Comparison of ENCODE assay signal across 24 mouse cellular contexts in the genomic region with DNA sequence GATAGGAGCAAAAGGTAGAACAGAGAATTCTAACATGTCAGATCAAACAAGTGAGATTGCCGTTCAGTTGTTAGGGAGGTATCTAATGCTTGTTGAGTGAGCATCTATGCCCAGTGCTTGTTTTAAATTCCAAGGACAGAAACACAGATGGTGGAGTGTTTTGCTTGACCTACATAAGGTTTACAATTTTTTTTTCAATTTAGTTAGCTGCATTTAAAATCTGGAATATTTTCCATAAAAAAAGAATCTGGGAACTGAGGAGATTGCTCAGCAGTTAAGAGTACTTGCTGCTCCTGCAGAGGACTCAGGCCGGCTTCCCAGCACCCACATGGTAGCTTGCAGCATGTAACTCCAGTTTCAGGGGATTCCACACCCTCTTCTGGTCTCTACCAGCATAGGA.
DNase-seq lines count a peak whose midpoint lies in the region; ATAC-seq lines count a peak whose summit lies in the region.
"Had no signal": no experiment of that assay in that cellular context is flagged by ENCODE, and none has a peak within 500 bp of the region (broad histone marks: within the 10 kb centered on the region; RNA-seq: fewer than 3 reads in every experiment).

No protein-coding gene starts in this region.

- no peaks in the 10 kb centered on the region for H3K9me3 ChIP-seq in heart, embryonic 10.5 days
- H3K9me3 ChIP-seq: G1E had no signal

- H3K4me3 ChIP-seq in heart, embryonic 10.5 days: no peak overlapping the region

- no peak for DNase-seq in frontal cortex, postnatal 25 days (ENCODE audit: low spot score in 2 of 2)
- peak; percentile 9 for DNase-seq in heart, adult 11 months
- DNase-seq in heart, embryonic 10.5 days (ENCODE audit: low spot score): no peak
- DNase-seq in brain, adult 2 months (ENCODE audit: low read depth, low spot score): peak; percentile 59
- peak; percentile 60 for DNase-seq in telencephalon, adult 2 months (ENCODE audit: low read depth, low spot score)
- DNase-seq in MN1 (ENCODE audit: low spot score): no peak
- DNase-seq in kidney, adult 18-20 months: no peak
- DNase-seq: adrenal gland, adult 2 months; adrenal gland, adult 8-10 months; adrenal gland, postnatal 10 days; adrenal gland, postnatal 14 days; adrenal gland, postnatal 25 days; adrenal gland, postnatal 36 days; B cell, adult 2 months; cerebellum, adult 11 months; cerebellum, adult 11-12 months; cerebellum, adult 18-20 months; cerebellum, adult 2 months had no signal

- ATAC-seq in frontal cortex, adult (ENCODE audit: low TSS enrichment): peak; percentile 66
- ATAC-seq: activated CD4-positive, CD25-positive, alpha-beta regulatory T cell, adult 4 months; CD4-positive, CD25-positive, alpha-beta regulatory T cell, adult 4 months; Patski had no signal

- H3K36me3 ChIP-seq in heart, embryonic 10.5 days: 0 out of 2 replicates have a peak, but pooled peaks cover 6% of the 10 kb centered on the region
- H3K36me3 ChIP-seq: G1E had no signal

- H3K27ac ChIP-seq in heart, embryonic 10.5 days: no peak overlapping the region

- no peaks in the 10 kb centered on the region for H3K27me3 ChIP-seq in heart, embryonic 10.5 days (ENCODE audit: insufficient read depth, poor library complexity, severe bottlenecking)
- H3K27me3 ChIP-seq: CH12.LX, Patski had no signal

- 80% methylated on average over 2 of the region's 2 CpGs for WGBS in heart, embryonic 10.5 days

- peaks cover 7% of the 10 kb centered on the region; the same call in 1 of the 2 replicates for H3K4me1 ChIP-seq in heart, embryonic 10.5 days

Comparison
In these comparisons a context has a peak if more than half of its experiments do, and no peak if none do; other contexts are left out.
1. DNase-seq: peak in heart, adult 11 months (single experiment), brain, adult 2 months (single experiment) and telencephalon, adult 2 months (single experiment); none in frontal cortex, postnatal 25 days (0 of 2), heart, embryonic 10.5 days (single experiment), MN1 (single experiment) and kidney, adult 18-20 months (single experiment).